8 mouse cellular contexts compared by ENCODE assay signal in genomic region chr12:79297884-79298636, GRCm38 (mm10). TPM values are rescaled to one million over a fixed set of nuclear protein-coding genes. Genes with fewer than 3 reads are reported as not detected.
DNase-seq lines count a peak whose midpoint lies in the region; ATAC-seq and TF ChIP-seq lines count a peak whose summit lies in the region.

No protein-coding gene starts in this region.

- H3K27ac ChIP-seq in lung, embryonic 14.5 days (ENCODE audit: low read depth) = no peak overlapping the region
- no peak overlapping the region for H3K27ac ChIP-seq in embryonic facial prominence, embryonic 13.5 days
- H3K27ac ChIP-seq in limb, embryonic 12.5 days = no peak overlapping the region

- no peaks in the 10 kb centered on the region for H3K9me3 ChIP-seq in lung, embryonic 14.5 days (ENCODE audit: low read depth, low read length)
- no peaks in the 10 kb centered on the region for H3K9me3 ChIP-seq in embryonic facial prominence, embryonic 13.5 days
- H3K9me3 ChIP-seq in limb, embryonic 12.5 days = no peaks in the 10 kb centered on the region

- no peaks in the 10 kb centered on the region for H3K27me3 ChIP-seq in lung, embryonic 14.5 days (ENCODE audit: insufficient read depth, low read length)
- no peaks in the 10 kb centered on the region for H3K27me3 ChIP-seq in embryonic facial prominence, embryonic 13.5 days
- no peaks in the 10 kb centered on the region for H3K27me3 ChIP-seq in limb, embryonic 12.5 days
- no peaks in the 10 kb centered on the region for H3K27me3 ChIP-seq in splenic B cell, adult 2 months (ENCODE audit: control insufficient read depth, insufficient read depth, low read length, poor library complexity, severe bottlenecking)

- H3K4me2 ChIP-seq in lung, embryonic 14.5 days = peak overlapping the region; percentile 81
- peak overlapping the region; percentile 77 for H3K4me2 ChIP-seq in embryonic facial prominence, embryonic 13.5 days
- peak overlapping the region; percentile 60 for H3K4me2 ChIP-seq in limb, embryonic 12.5 days

- no peak for TF ChIP-seq CTCF in lung, embryonic 14.5 days (IDR thresholded peaks at IDR 0.05; ENCODE audit: low read depth)

- DNase-seq in lung, embryonic 14.5 days = no peak
- DNase-seq in lung, postnatal 14 days = no peak
- DNase-seq in splenic B cell, adult 2 months (ENCODE audit: low read depth, low spot score) = peak; percentile 27
- no peak for DNase-seq in urinary bladder, postnatal 14 days (ENCODE audit: low spot score)
- no peak for DNase-seq in ovary, postnatal 14 days (ENCODE audit: low spot score)
- no peak for DNase-seq in left cerebral cortex, postnatal 14 days (ENCODE audit: low spot score in 2 of 2)

- H3K36me3 ChIP-seq in lung, embryonic 14.5 days (ENCODE audit: insufficient read depth) = peaks cover 9% of the 10 kb centered on the region; the same call in 1 of the 2 replicates
- 0 out of 2 replicates have a peak, but pooled peaks cover 3% of the 10 kb centered on the region for H3K36me3 ChIP-seq in embryonic facial prominence, embryonic 13.5 days
- H3K36me3 ChIP-seq in limb, embryonic 12.5 days = no peaks in the 10 kb centered on the region
- 0 out of 2 replicates have a peak, but pooled peaks cover 3% of the 10 kb centered on the region for H3K36me3 ChIP-seq in splenic B cell, adult 2 months (ENCODE audit: control insufficient read depth, insufficient read depth, low read length, poor library complexity, severe bottlenecking)

- no peaks in the 10 kb centered on the region for H3K4me1 ChIP-seq in lung, embryonic 14.5 days (ENCODE audit: insufficient read depth)
- H3K4me1 ChIP-seq in embryonic facial prominence, embryonic 13.5 days = peaks cover 14% of the 10 kb centered on the region
- H3K4me1 ChIP-seq in limb, embryonic 12.5 days (replicated peaks) = peaks cover 13% of the 10 kb centered on the region

- intact Hi-C loops in left cerebral cortex, postnatal 14 days (cut with DNase I) = no loop called here

- H3K4me3 ChIP-seq in lung, embryonic 14.5 days (ENCODE audit: low read depth, low read length) = peak overlapping the region; percentile 73
- peak overlapping the region; percentile 74 for H3K4me3 ChIP-seq in embryonic facial prominence, embryonic 13.5 days
- peak overlapping the region; percentile 54 for H3K4me3 ChIP-seq in limb, embryonic 12.5 days (replicated peaks)

- H3K9ac ChIP-seq in lung, embryonic 14.5 days = peak overlapping the region; percentile 55
- H3K9ac ChIP-seq in embryonic facial prominence, embryonic 13.5 days = peak overlapping the region; percentile 68
- peak overlapping the region; percentile 47 for H3K9ac ChIP-seq in limb, embryonic 12.5 days (replicated peaks)

- ATAC-seq in lung, embryonic 14.5 days (ENCODE audit: insufficient read depth) = no peak
- no peak for ATAC-seq in embryonic facial prominence, embryonic 13.5 days (ENCODE audit: insufficient number of reproducible peaks, insufficient read depth, low FRiP score, low TSS enrichment, low read depth)
- ATAC-seq in limb, embryonic 12.5 days (ENCODE audit: insufficient number of reproducible peaks, insufficient read depth, low FRiP score, low TSS enrichment, low read depth) = no peak

- 11% methylated on average over 15 of the region's 15 CpGs for WGBS in lung, embryonic 14.5 days
- WGBS in embryonic facial prominence, embryonic 13.5 days = 12% methylated on average over 15 of the region's 15 CpGs
- WGBS in limb, embryonic 12.5 days = 17% methylated on average over 15 of the region's 15 CpGs

RNA-seq across cellular contexts. Expression of gene Rad51b, which starts 1.0 kb away (rescaled TPM):
- polyA plus RNA-seq in lung, embryonic 14.5 days (2014; fragmentation: Nextera tagmentation; extraction: Ambion mirVana) = 8.0 and 8.1 TPM in 2 replicates
- 8.8 and 9.3 TPM in 2 replicates for polyA plus RNA-seq in embryonic facial prominence, embryonic 13.5 days (2015; fragmentation: Nextera tagmentation; extraction: Ambion mirVana)
- 6.4 and 8.0 TPM in 2 replicates for polyA plus RNA-seq in limb, embryonic 12.5 days (2016; fragmentation: Nextera tagmentation; extraction: Ambion mirVana)
- total RNA-seq in left cerebral cortex, postnatal 14 days (2021) = under 1 TPM in 1 of 2 experiments, not detected in 1; 0.17 TPM

RNA-seq across cellular contexts. Expression of gene Zfyve26, which starts 2.0 kb away (rescaled TPM):
- 12.8 and 16.5 TPM in 2 replicates for polyA plus RNA-seq in lung, embryonic 14.5 days (2014; fragmentation: Nextera tagmentation; extraction: Ambion mirVana)
- polyA plus RNA-seq in embryonic facial prominence, embryonic 13.5 days (2015; fragmentation: Nextera tagmentation; extraction: Ambion mirVana) = 15.5 and 15.6 TPM in 2 replicates
- 12.4 and 17.8 TPM in 2 replicates for polyA plus RNA-seq in limb, embryonic 12.5 days (2016; fragmentation: Nextera tagmentation; extraction: Ambion mirVana)
- 10 to 100 TPM; 23.3 to 27.6 TPM for total RNA-seq in left cerebral cortex, postnatal 14 days (2021)
